Mouse (Mus musculus): ENCODE results near the gene Rabif. TPM values are rescaled to one million over a fixed set of nuclear protein-coding genes. Genes with fewer than 3 reads are reported as not detected.
A peak's percentile ranks its signal among the peaks of the same experiment; 100 is the strongest.

Rabif gene
- total and polyA plus RNA-seq, 3 experiments = 21.5 to 21.8 TPM; not detected in 1

GRCm38 (mm10) chr1:134520001-134520721 is 25.7 kb downstream of the Rabif start:
- Histone ChIP-seq H3K27me3 (ENCODE audit: control insufficient read depth in 1 of 2, insufficient read depth in 2 of 2, low read length in 2 of 2) (no peaks in the 10 kb centered on the region), H3K4me1 (ENCODE audit: control insufficient read depth in 1 of 2, insufficient read depth in 2 of 2, low read length in 2 of 2) (peaks cover 23 to 28% of the 10 kb centered on the region in 2 experiments), H3K9ac (ENCODE audit: control insufficient read depth, low read depth, low read length, poor library complexity, severe bottlenecking) (peak overlapping the region; percentile 55), H3K27ac (ENCODE audit: control insufficient read depth, low read depth, low read length) (peak overlapping the region; percentile 90), H3K4me3 (ENCODE audit: control insufficient read depth in 1 of 2, insufficient read depth in 1 of 2, low read depth in 2 of 2, low read length in 2 of 2) (peak overlapping the region; percentile 42 to 48; a peak in 3 of 4 replicates), H3K9me3 (replicated peaks; ENCODE audit: insufficient read depth, low read length) (no peaks in the 10 kb centered on the region), H3K79me2 (ENCODE audit: control insufficient read depth, insufficient read depth, low read length, poor library complexity) (no peaks in the 10 kb centered on the region), H3K36me3 (ENCODE audit: control insufficient read depth in 1 of 2, insufficient read depth in 2 of 2, low read length in 2 of 2) (peaks cover 0 to 24% of the 10 kb centered on the region in 2 experiments; a peak in 2 of 4 replicates)
- peak; percentile 54 for DNase-seq (ENCODE audit: low read depth, low spot score)
- peak; percentile 53 for TF ChIP-seq MAZ (IDR thresholded peaks at IDR 0.05; ENCODE audit: low read depth, low read length)
- peak; percentile 79 for TF ChIP-seq SIN3A (IDR thresholded peaks at IDR 0.05; ENCODE audit: low read length)
- no peak for TF ChIP-seq GABPA (IDR thresholded peaks at IDR 0.05; ENCODE audit: low read depth, low read length)
- peak; percentile 84 for TF ChIP-seq RCOR1 (IDR thresholded peaks at IDR 0.05; ENCODE audit: low read depth, low read length)
- TF ChIP-seq USF2 (IDR thresholded peaks at IDR 0.05; ENCODE audit: borderline replicate concordance in 1 of 2, insufficient read depth in 1 of 2, low read depth in 1 of 2, low read length in 2 of 2) = no peak
- peak; percentile 94 for TF ChIP-seq GATA1 (IDR thresholded peaks at IDR 0.05; ENCODE audit: low read depth, low read length)
- TF ChIP-seq BHLHE40 (IDR thresholded peaks at IDR 0.05; ENCODE audit: borderline replicate concordance, low read depth, low read length) = peak; percentile 4; the same call in 1 of the 2 replicates
- TF ChIP-seq MYB (IDR thresholded peaks at IDR 0.05; ENCODE audit: low read depth, low read length) = peak; percentile 60
- no peak for TF ChIP-seq RAD21 (IDR thresholded peaks at IDR 0.05; ENCODE audit: low read depth, low read length)
- no peak for TF ChIP-seq CTCF (IDR thresholded peaks at IDR 0.05 in 2 of 3, conservative IDR thresholded peaks at IDR 0.05 in 1 of 3; ENCODE audit: control insufficient read depth in 1 of 3, insufficient read depth in 1 of 3, low read depth in 2 of 3, low read length in 3 of 3, poor library complexity in 1 of 3, severe bottlenecking in 1 of 3)
- TF ChIP-seq ZKSCAN1 (IDR thresholded peaks at IDR 0.05; ENCODE audit: low read depth, low read length) = no peak
- TF ChIP-seq MAX (IDR thresholded peaks at IDR 0.05; ENCODE audit: low read length) = no peak
- no peak for TF ChIP-seq ZMIZ1 (IDR thresholded peaks at IDR 0.05; ENCODE audit: low read depth, low read length)
- TF ChIP-seq JUND (IDR thresholded peaks at IDR 0.05; ENCODE audit: low read depth, low read length) = no peak
- TF ChIP-seq ETS1 (IDR thresholded peaks at IDR 0.05; ENCODE audit: low read depth, low read length) = peak; percentile 91
- no peak for TF ChIP-seq E2F4 (IDR thresholded peaks at IDR 0.05; ENCODE audit: borderline replicate concordance, low read depth, low read length)
- TF ChIP-seq TAL1 (IDR thresholded peaks at IDR 0.05; ENCODE audit: low read length) = peak; percentile 81
- 0 out of 2 replicates have a peak, but pooled peaks have one; percentile 23 for TF ChIP-seq HCFC1 (IDR thresholded peaks at IDR 0.05; ENCODE audit: low read depth, low read length)
- peak; percentile 95 for TF ChIP-seq EP300 (IDR thresholded peaks at IDR 0.05; ENCODE audit: low read depth in 1 of 2, low read length in 2 of 2)
- peak; percentile 28; the same call in 1 of the 2 replicates for TF ChIP-seq NELFE (IDR thresholded peaks at IDR 0.05; ENCODE audit: low read depth, low read length)
- TF ChIP-seq TCF12 (IDR thresholded peaks at IDR 0.05; ENCODE audit: low read depth, low read length) = peak; percentile 98
- peak; percentile 73 for TF ChIP-seq ZNF384 (IDR thresholded peaks at IDR 0.05; ENCODE audit: low read depth, low read length)
